Mouse (Mus musculus): ENCODE measurements around the gene 1110032F04Rik. TPM values are rescaled to one million over a fixed set of nuclear protein-coding genes. Genes with fewer than 3 reads are reported as not detected.
"Not testable (repeated sequence)": the region's sequence is repeated elsewhere in the genome, so short reads cannot be mapped to it uniquely, and the experiment has no call there.

Gene 1110032F04Rik
- polyA plus RNA-seq, 1 experiment from 2014 or later = 2.6 TPM

DNA sequence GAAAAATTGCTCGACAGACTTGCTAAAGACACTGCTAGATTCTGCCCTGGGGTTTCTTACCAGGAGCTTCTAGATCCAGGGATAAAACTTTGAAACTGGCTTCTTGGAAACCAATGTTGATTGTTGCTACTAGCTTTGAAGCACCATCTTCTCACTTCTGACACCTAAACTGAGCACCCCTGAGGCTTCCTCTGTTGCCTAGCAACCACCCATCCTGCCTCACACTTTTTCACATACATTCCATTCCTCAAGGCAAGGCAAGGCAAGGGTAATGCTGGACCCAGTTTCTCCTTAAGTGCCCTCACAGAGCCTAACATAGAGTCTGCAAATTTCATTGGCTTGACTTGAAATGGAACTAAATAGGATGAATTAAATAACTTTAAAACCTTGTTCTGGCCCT, 17.0 kb upstream of the 1110032F04Rik start:
- H3K4me1 ChIP-seq = no peaks in the 10 kb centered on the region
- H3K9ac ChIP-seq = no peak overlapping the region
- no peaks in the 10 kb centered on the region for H3K36me3 ChIP-seq (ENCODE audit: poor library complexity, severe bottlenecking)
- no peak for ATAC-seq
- no peaks in the 10 kb centered on the region for H3K9me3 ChIP-seq (replicated peaks)
- H3K27ac ChIP-seq = no peak overlapping the region
- no peak overlapping the region for H3K4me2 ChIP-seq
- no peaks in the 10 kb centered on the region for H3K27me3 ChIP-seq
- no peak overlapping the region for H3K4me3 ChIP-seq
- WGBS = 82% methylated on average over 1 of the region's 1 CpGs

DNA sequence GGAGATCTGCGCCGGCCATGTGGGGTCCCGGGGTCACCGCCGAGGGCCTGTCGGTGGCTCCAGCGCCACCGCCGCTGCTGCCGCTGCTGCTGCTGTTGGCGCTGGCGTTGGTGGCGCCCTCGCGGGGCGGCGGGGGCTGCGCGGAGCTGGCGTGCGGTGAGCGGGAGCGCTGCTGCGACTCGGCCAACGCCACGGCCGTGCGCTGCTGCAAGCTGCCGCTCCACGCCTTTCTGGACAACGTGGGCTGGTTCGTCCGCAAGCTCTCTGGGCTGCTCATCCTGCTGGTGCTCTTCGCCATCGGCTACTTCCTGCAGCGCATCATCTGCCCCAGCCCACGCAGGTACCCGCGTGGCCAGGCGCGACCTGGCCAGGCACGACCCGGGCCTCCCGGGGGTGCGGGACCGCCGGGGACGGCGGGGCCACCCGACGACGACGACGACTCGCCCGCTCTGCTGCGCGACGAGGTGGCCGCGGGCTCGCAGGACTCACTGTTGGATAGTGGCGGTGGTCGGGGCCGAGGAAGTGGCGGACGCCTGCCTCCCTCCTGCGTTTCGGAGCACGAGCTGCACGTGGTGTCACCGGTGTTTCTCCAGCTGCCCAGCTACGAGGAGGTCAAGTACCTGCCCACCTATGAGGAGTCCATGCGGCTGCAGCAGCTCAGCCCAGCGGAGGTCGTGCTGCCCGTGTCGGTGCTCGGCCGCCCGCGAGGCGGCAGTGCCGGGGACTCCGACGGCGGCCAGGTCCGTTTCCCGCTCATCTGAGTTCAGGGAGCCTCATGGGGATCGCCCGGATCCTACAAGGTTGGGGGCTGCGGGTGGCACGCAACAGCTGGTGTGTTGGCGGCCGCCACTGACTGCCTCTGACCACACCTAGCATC, 543 bp downstream of the 1110032F04Rik start:
- H3K27ac ChIP-seq = no peak overlapping the region; the same call in 1 of the 2 replicates
- H3K9ac ChIP-seq = peak overlapping the region; percentile 72
- H3K4me3 ChIP-seq = peak overlapping the region; percentile 73
- H3K4me1 ChIP-seq = peaks cover 13% of the 10 kb centered on the region
- H3K36me3 ChIP-seq (ENCODE audit: poor library complexity, severe bottlenecking) = no peaks in the 10 kb centered on the region
- under 1% methylated on average over 82 of the region's 96 CpGs for WGBS
- peak; percentile 88 for ATAC-seq
- H3K27me3 ChIP-seq = peaks cover 28% of the 10 kb centered on the region
- peak overlapping the region; percentile 100 for H3K4me2 ChIP-seq
- no peaks in the 10 kb centered on the region for H3K9me3 ChIP-seq (replicated peaks)

GRCm38 (mm10) chr3:68870568-68870950, 1.2 kb downstream of the 1110032F04Rik start:
- 3% methylated on average over 15 of the region's 15 CpGs for WGBS
- Histone ChIP-seq H3K4me2 (peak overlapping the region; percentile 100), H3K27me3 (peaks cover 28% of the 10 kb centered on the region), H3K9me3 (replicated peaks) (no peaks in the 10 kb centered on the region), H3K4me3 (peak overlapping the region; percentile 73), H3K9ac (peak overlapping the region; percentile 72), H3K4me1 (peaks cover 13% of the 10 kb centered on the region), H3K36me3 (ENCODE audit: poor library complexity, severe bottlenecking) (no peaks in the 10 kb centered on the region), H3K27ac (no peak overlapping the region)
- 0 out of 2 replicates have a peak, but pooled peaks have one; percentile 5 for ATAC-seq

DNA sequence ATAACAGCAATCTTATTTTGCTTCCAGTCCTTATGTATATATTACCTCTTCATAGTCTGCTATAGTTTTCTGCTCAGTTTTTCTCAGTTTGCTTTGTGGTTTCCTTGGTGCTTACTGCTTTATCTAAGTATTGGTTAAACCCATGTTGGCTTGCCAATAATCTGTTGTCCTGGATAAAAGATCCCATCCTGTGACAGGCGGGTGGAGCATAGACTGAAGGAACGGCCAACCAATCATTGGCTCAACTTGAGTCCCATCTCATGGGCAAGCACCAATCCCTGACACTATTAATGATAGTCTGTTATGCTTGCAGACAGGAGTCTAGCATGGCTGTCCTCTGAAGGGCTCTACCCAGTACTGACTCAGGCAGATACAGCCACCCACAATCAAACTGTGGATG, 4.7 kb downstream of the 1110032F04Rik start:
- Histone ChIP-seq H3K27ac (no peak overlapping the region), H3K4me2 (no peak overlapping the region), H3K9me3 (replicated peaks) (no peaks in the 10 kb centered on the region), H3K4me1 (peaks cover 7% of the 10 kb centered on the region), H3K9ac (no peak overlapping the region), H3K27me3 (peaks cover 12% of the 10 kb centered on the region), H3K4me3 (no peak overlapping the region), H3K36me3 (ENCODE audit: poor library complexity, severe bottlenecking) (no peaks in the 10 kb centered on the region)
- no peak for ATAC-seq
- 91% methylated on average over 2 of the region's 2 CpGs for WGBS

DNA sequence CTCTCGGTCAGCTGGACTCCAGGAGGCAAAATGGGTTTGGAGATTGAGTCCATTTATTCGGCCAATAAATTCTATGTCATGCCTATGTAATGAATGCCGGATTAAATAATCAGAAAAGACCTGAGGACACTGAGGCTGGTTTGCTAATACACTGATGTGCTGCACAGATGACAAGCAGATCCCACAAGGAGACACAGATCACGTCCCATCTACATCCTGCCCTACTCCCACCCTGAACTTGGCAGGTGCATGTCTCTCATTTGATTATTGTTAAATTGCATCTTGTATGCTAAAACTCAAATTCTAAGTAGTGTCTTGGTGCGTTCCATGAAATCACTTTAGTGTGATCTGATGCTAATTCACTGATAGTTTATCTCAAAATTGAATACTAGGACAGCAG, 17.5 kb downstream of the 1110032F04Rik start:
- Histone ChIP-seq H3K27me3 (no peaks in the 10 kb centered on the region), H3K9ac (no peak overlapping the region), H3K27ac (no peak overlapping the region), H3K4me1 (no peaks in the 10 kb centered on the region), H3K9me3 (replicated peaks) (no peaks in the 10 kb centered on the region), H3K4me2 (no peak overlapping the region), H3K36me3 (ENCODE audit: poor library complexity, severe bottlenecking) (no peaks in the 10 kb centered on the region), H3K4me3 (no peak overlapping the region)
- ATAC-seq = no peak
- 93% methylated on average over 5 of the region's 5 CpGs for WGBS

- H3K27me3 ChIP-seq = no peaks in the 10 kb centered on the region
- H3K36me3 ChIP-seq (ENCODE audit: poor library complexity, severe bottlenecking) = peaks cover 9% of the 10 kb centered on the region
- no peak for ATAC-seq
- no peak overlapping the region for H3K27ac ChIP-seq
- WGBS = 58% methylated on average over 4 of the region's 4 CpGs
- H3K4me1 ChIP-seq = peaks cover 9% of the 10 kb centered on the region; the same call in 1 of the 2 replicates
- no peak overlapping the region for H3K4me3 ChIP-seq
- H3K4me2 ChIP-seq = no peak overlapping the region
- no peak overlapping the region for H3K9ac ChIP-seq
- H3K9me3 ChIP-seq (replicated peaks) = no peaks in the 10 kb centered on the region
Measured at GRCm38 (mm10) chr3:68895426-68895825, 26.0 kb downstream of the 1110032F04Rik start.

- Histone ChIP-seq H3K9me3 (replicated peaks) (no peaks in the 10 kb centered on the region), H3K9ac (no peak overlapping the region), H3K27ac (no peak overlapping the region), H3K36me3 (ENCODE audit: poor library complexity, severe bottlenecking) (peaks cover 9% of the 10 kb centered on the region), H3K27me3 (no peaks in the 10 kb centered on the region), H3K4me1 (peaks cover 9% of the 10 kb centered on the region; the same call in 1 of the 2 replicates), H3K4me2 (no peak overlapping the region), H3K4me3 (no peak overlapping the region)
- 86% methylated on average over 5 of the region's 5 CpGs for WGBS
- ATAC-seq = no peak
Measured at GRCm38 (mm10) chr3:68897154-68897553, 27.8 kb downstream of the 1110032F04Rik start.

DNA sequence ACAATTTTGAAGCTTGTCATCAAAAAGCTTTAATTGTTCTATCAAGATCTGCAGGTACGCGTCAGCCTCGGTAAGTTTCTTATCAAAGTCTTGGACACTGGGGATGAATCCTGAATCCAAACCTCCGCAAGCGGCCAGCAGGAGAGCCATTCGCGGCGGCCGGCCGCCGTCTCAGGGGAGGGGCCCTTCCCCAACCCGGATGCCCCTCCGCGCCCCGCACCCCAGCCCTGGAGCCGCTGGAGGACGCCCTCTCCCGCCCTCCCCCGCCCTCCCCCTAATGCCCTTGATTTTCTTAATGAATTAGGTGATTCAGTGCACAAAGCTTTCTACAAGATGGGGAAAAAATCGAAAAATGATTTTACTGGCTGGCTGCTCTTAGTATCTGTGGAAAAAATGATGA, 33.2 kb downstream of the 1110032F04Rik start:
- WGBS = 94% methylated on average over 20 of the region's 20 CpGs
- not testable (repeated sequence) for H3K4me2 ChIP-seq

GRCm38 (mm10) chr3:68904902-68905778, 35.8 kb downstream of the 1110032F04Rik start:
- Histone ChIP-seq H3K9ac (no peak overlapping the region), H3K27ac (no peak overlapping the region), H3K9me3 (replicated peaks) (no peaks in the 10 kb centered on the region), H3K4me1 (no peaks in the 10 kb centered on the region), H3K27me3 (no peaks in the 10 kb centered on the region), H3K36me3 (ENCODE audit: poor library complexity, severe bottlenecking) (no peaks in the 10 kb centered on the region), H3K4me3 (no peak overlapping the region), H3K4me2 (no peak overlapping the region)
- no peak for ATAC-seq
- 68% methylated on average over 2 of the region's 2 CpGs for WGBS

More for the DNA sequence above, 33.2 kb downstream of the 1110032F04Rik start:
- H3K27ac ChIP-seq; H3K9ac ChIP-seq; H3K36me3 ChIP-seq (ENCODE audit: poor library complexity, severe bottlenecking); H3K27me3 ChIP-seq; H3K4me1 ChIP-seq; ATAC-seq; H3K9me3 ChIP-seq (replicated peaks); H3K4me3 ChIP-seq: not testable (repeated sequence)

DNA sequence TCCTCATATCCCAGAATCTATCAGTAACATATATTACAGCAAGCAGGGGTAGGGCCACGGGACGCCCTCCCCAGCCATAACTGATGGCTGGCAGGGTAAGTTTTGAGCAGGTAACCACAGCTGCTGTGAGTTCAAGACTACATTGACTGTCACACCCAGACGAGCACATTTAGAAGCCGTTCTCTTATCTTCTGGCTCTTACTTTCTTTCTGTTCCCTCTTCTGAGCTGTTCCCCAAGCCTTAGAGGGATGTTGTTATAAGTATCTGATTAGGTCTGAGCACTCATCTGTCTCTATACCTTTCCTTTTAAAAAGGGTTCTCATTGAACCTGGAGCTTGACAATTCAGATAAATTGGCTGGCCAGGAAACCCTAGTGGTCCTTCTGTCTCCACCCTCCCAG, 38.1 kb downstream of the 1110032F04Rik start:
- Histone ChIP-seq H3K4me3 (no peak overlapping the region), H3K27me3 (no peaks in the 10 kb centered on the region), H3K4me1 (no peaks in the 10 kb centered on the region), H3K36me3 (ENCODE audit: poor library complexity, severe bottlenecking) (peaks cover 5% of the 10 kb centered on the region; the same call in 1 of the 2 replicates), H3K27ac (no peak overlapping the region), H3K9ac (no peak overlapping the region), H3K9me3 (replicated peaks) (no peaks in the 10 kb centered on the region), H3K4me2 (no peak overlapping the region)
- ATAC-seq = no peak
- 95% methylated on average over 4 of the region's 4 CpGs for WGBS

Measured in forebrain, embryonic 13.5 days (tissue).